Mouse (Mus musculus): ENCODE results near the gene Col18a1. TPM values are rescaled to one million over a fixed set of nuclear protein-coding genes. Genes with fewer than 3 reads are reported as not detected.
"Not testable (repeated sequence)": the region's sequence is repeated elsewhere in the genome, so short reads cannot be mapped to it uniquely, and the experiment has no call there.

Gene Col18a1
- polyA plus RNA-seq, 1 experiment from 2014 or later, result 87.8 TPM

DNA sequence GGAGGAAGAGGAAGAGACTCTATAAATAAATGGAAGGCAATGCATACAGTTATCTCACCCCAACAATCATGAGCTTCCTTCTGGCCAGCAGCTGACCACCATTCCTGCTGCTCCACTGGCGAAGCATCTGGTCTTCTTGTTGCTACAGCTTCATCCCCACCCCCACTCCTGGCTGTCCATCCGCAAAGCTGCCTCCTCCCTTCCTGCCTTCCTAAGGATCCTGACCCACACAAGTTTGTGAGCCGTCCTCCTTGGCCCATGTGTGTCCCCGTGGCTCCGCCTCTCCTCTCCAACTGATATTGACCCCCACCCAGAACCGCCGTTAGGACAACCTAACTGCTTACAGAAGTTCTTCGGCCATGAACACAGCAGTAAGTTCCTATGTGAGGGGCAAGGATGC is 16.3 kb downstream of the Col18a1 start:
- Histone ChIP-seq H3K4me1 (peaks cover 29% of the 10 kb centered on the region), H3K36me3 (no peaks in the 10 kb centered on the region), H3K9me3 (no peaks in the 10 kb centered on the region), H3K4me3 (no peak overlapping the region), H3K9ac (0 out of 2 replicates have a peak overlapping the region, but pooled peaks have one; percentile 13), H3K27me3 (no peaks in the 10 kb centered on the region), H3K27ac (no peak overlapping the region), H3K4me2 (replicated peaks) (no peak overlapping the region)
- no peak for ATAC-seq (ENCODE audit: low FRiP score, low read depth)
- 45% methylated on average over 8 of the region's 8 CpGs for WGBS

DNA sequence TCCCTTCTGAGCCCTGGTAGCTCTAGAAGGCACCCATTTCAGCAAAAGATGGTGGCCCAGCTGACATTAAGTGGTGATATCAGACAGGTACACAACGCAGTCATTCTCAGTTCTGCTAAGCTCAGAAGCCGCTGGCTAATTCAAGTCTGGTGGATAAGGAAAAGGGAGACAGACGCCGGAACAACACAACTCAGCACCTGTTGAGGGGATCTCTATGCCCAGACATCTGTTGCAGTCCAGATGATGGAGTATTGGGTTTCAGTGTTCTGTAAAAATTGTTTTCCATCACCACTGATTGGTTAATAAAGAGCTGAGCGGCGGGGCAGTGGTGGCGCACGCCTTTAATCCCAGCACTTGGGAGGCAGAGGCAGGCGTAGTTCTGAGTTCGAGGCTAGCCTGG is 18.8 kb downstream of the Col18a1 start:
- Histone ChIP-seq H3K9me3 (no peaks in the 10 kb centered on the region), H3K27ac (no peak overlapping the region), H3K36me3 (no peaks in the 10 kb centered on the region), H3K4me1 (peaks cover 29% of the 10 kb centered on the region), H3K9ac (no peak overlapping the region), H3K4me2 (replicated peaks) (no peak overlapping the region), H3K4me3 (no peak overlapping the region), H3K27me3 (no peaks in the 10 kb centered on the region)
- 82% methylated on average over 10 of the region's 10 CpGs for WGBS
- no peak for ATAC-seq (ENCODE audit: low FRiP score, low read depth)

DNA sequence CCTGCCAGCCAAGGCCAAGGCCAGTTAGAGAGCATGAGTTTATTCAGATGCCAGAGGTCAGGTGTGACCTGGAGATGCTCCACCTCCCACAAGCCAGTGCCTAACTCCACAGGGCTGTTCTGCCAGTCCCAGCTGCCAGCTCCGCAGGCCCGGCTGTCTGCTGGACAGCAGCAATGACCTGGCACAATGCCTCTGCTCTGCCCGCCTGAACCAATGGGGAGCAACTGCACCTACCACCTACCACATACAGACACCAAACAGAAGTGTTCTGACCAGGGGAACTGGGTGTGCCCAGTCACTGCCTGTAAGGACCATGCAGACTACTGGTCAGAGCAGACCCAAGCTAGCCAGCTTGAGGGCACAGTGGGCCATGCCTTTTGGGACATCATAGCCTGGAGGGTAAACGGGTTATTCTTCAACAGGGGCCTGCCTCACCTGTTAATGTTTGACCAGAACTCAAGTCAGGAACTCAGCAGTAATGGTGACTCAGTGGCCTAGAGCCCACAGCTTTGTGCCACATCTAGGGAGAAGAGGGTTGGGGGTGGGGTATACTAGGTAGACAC is 19.4 kb downstream of the Col18a1 start:
- Histone ChIP-seq H3K27ac (no peak overlapping the region), H3K4me1 (peaks cover 26% of the 10 kb centered on the region), H3K9ac (no peak overlapping the region), H3K4me2 (replicated peaks) (no peak overlapping the region), H3K4me3 (no peak overlapping the region), H3K36me3 (no peaks in the 10 kb centered on the region), H3K27me3 (no peaks in the 10 kb centered on the region), H3K9me3 (no peaks in the 10 kb centered on the region)
- 80% methylated on average over 4 of the region's 4 CpGs for WGBS
- no peak for ATAC-seq (ENCODE audit: low FRiP score, low read depth)

DNA sequence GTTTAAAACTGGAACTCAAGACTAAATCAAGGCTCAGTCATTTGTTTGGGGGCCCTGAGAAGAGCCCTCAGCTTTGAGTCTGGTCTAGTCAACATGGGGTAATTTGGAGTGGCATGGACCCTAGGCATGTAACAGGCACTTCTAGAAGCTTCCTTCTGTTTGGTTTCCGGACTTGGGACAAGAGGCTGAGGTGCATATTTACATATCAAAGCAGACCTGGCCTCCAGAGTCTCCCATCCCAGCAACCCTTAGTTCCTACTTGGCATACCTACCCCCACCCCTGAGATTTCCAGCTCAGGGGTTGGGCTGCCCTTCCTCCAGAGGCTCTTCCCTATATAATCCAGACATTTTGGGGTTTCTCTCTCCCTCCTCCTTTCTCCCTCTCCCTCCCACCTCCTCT is 20.4 kb downstream of the Col18a1 start:
- no peak for ATAC-seq (ENCODE audit: low FRiP score, low read depth)
- no peak overlapping the region for H3K4me2 ChIP-seq (replicated peaks)
- H3K9ac ChIP-seq, result no peak overlapping the region
- peaks cover 16% of the 10 kb centered on the region for H3K4me1 ChIP-seq
- no peaks in the 10 kb centered on the region for H3K27me3 ChIP-seq
- 62% methylated on average over 1 of the region's 1 CpGs for WGBS
- H3K9me3 ChIP-seq, result no peaks in the 10 kb centered on the region
- H3K4me3 ChIP-seq, result no peak overlapping the region
- no peaks in the 10 kb centered on the region for H3K36me3 ChIP-seq
- no peak overlapping the region for H3K27ac ChIP-seq

DNA sequence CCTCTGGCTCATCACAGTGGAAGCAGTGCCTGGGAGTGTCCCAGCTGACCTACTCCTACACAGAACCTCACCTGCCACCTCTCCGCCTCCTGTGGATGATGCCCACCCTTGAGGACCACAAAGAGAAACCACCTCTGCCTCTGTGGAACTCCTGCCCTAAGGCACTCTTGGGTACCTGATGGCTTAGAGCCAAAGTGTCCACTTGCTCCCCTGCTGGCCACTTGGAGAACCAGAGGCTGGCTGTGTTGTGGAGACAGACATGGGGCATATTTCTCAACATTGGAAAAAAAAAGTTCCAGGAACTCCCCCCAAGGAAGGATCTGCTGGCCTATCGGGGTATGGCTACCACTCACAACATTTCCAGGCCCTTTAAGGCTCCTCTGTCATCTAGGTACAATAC is 22.0 kb downstream of the Col18a1 start:
- 86% methylated on average over 2 of the region's 2 CpGs for WGBS
- Histone ChIP-seq H3K27ac (no peak overlapping the region), H3K9ac (no peak overlapping the region), H3K4me3 (no peak overlapping the region), H3K4me1 (0 out of 2 replicates have a peak, but pooled peaks cover 5% of the 10 kb centered on the region), H3K36me3 (no peaks in the 10 kb centered on the region), H3K4me2 (replicated peaks) (no peak overlapping the region), H3K9me3 (no peaks in the 10 kb centered on the region), H3K27me3 (no peaks in the 10 kb centered on the region)
- no peak for ATAC-seq (ENCODE audit: low FRiP score, low read depth)

DNA sequence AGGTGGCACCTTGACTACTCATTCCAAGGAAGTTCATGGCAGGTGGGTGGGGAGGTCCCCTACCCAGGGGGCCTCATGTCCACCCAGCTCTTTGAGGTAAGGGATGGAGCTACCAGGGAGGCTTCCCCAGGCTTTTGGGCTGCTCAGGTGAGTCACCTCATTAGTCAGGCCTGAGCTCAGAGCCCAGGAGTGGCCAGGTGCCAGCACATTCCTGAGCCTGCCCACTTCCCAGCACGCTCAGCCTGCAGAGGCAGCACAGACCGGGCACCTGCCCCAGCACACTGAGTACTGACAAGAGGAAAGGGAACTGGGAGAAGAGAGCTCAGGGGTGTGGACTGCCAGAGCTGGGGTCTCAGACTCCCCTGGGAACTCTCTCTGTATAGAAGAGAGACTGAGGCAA is 24.0 kb downstream of the Col18a1 start:
- Histone ChIP-seq H3K4me3 (no peak overlapping the region), H3K36me3 (no peaks in the 10 kb centered on the region), H3K4me1 (0 out of 2 replicates have a peak, but pooled peaks cover 5% of the 10 kb centered on the region), H3K4me2 (replicated peaks) (no peak overlapping the region), H3K27ac (no peak overlapping the region), H3K9ac (no peak overlapping the region), H3K9me3 (no peaks in the 10 kb centered on the region), H3K27me3 (no peaks in the 10 kb centered on the region)
- 83% methylated on average over 2 of the region's 2 CpGs for WGBS
- ATAC-seq (ENCODE audit: low FRiP score, low read depth), result no peak

DNA sequence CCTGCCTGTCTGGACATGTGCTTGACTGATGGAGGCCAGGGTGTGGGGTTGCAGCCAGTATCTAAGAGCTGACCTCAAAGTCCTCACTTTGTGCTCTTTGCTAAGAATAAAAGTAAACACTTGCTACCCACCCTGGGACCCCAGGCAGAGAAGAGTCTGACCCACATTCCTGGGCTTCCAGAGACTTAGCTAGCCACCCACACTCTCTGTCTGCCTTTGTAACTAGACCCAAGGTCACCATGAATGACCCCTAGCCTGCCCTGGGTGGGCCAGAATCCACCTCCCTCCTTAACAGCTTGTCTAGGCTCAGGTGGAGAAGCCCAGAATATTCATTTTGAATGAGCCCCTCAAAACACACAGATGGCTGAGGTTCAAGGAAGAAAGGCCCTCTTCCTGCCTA is 28.0 kb downstream of the Col18a1 start:
- Histone ChIP-seq H3K27ac (no peak overlapping the region), H3K27me3 (0 out of 2 replicates have a peak, but pooled peaks cover 2% of the 10 kb centered on the region)

DNA sequence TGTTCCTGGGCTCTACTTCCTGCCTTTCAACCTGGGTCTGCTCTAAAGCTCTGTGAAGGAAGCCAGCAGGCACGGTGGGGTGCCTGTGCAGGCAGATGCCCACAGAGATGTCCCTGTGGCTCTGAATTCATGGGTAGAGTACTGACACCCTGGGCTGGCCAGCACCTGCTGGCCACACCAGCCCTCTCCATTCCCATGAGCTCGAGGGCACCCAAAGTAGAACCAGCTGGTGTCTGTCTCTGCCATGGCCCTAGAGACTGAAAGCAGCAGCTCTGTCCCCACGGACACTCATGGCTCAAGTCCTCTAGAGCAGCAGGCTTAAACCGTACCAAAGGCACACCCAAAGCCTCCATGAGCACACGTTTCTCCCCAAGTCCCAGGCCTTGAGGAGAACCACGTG is 30.1 kb downstream of the Col18a1 start:
- 0 out of 2 replicates have a peak, but pooled peaks cover 2% of the 10 kb centered on the region for H3K27me3 ChIP-seq
- no peaks in the 10 kb centered on the region for H3K36me3 ChIP-seq
- no peaks in the 10 kb centered on the region for H3K9me3 ChIP-seq
- no peak overlapping the region for H3K27ac ChIP-seq
- 83% methylated on average over 6 of the region's 6 CpGs for WGBS
- H3K4me1 ChIP-seq, result peaks cover 33% of the 10 kb centered on the region
- H3K4me3 ChIP-seq, result no peak overlapping the region
- H3K9ac ChIP-seq, result no peak overlapping the region
- ATAC-seq (ENCODE audit: low FRiP score, low read depth), result no peak
- H3K4me2 ChIP-seq (replicated peaks), result no peak overlapping the region

More for the DNA sequence above, 28.0 kb downstream of the Col18a1 start:
- no peaks in the 10 kb centered on the region for H3K36me3 ChIP-seq
- no peaks in the 10 kb centered on the region for H3K9me3 ChIP-seq
- H3K4me3 ChIP-seq, result no peak overlapping the region
- no peak overlapping the region for H3K9ac ChIP-seq
- ATAC-seq (ENCODE audit: low FRiP score, low read depth), result no peak
- no peak overlapping the region for H3K4me2 ChIP-seq (replicated peaks)
- peaks cover 17% of the 10 kb centered on the region; the same call in 1 of the 2 replicates for H3K4me1 ChIP-seq

DNA sequence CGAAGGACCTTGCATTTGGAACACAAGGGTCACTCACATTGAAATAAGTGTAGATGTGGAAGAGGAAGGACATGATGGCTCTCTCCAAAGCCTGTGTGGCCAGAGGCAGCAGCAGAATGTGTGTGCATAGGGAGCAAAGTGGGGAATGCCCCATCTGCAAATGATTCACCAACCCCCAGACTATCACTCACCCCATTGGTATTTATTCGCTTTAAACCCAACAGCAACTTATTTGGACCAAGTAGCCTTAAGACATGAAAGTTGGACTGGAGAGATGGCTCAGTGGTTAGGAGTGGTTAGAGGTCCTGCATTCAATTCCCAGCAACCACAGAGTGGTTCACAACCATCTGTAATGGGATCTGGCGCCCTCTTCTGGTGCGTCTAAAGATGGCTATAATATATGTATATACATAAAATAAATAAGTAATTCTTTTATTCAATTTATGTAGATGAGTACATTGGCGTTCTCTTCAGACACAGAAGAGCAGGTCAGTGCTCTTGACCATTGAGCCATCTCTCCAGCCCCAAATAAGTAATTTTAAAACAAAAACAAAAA is 31.0 kb downstream of the Col18a1 start:
- no peak for ATAC-seq (ENCODE audit: low FRiP score, low read depth)
- Histone ChIP-seq H3K4me2 (replicated peaks) (no peak overlapping the region), H3K4me1 (peaks cover 40% of the 10 kb centered on the region), H3K9me3 (no peaks in the 10 kb centered on the region), H3K9ac (no peak overlapping the region), H3K36me3 (no peaks in the 10 kb centered on the region), H3K27ac (no peak overlapping the region), H3K27me3 (0 out of 2 replicates have a peak, but pooled peaks cover 2% of the 10 kb centered on the region), H3K4me3 (no peak overlapping the region)
- 88% methylated on average over 5 of the region's 5 CpGs for WGBS

DNA sequence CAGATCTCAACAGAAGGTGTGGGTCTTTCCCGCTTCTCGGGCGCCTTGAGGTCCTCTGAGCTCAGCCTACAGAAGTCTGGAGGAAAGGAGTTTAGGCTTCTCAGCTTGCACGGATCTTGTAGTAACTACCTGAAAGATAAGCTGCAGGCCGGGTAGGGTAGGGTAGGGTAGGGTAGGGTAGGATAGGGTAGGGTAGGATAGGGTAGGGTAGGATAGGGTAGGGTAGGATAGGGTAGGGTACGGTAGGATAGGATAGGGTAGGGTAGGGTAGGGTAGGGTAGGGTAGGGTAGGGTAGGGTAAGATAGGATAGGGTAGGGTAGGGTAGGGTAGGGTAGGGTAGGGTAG is 31.6 kb downstream of the Col18a1 start:
- H3K4me1 ChIP-seq, result peaks cover 46% of the 10 kb centered on the region
- not testable (repeated sequence) for H3K9ac ChIP-seq; H3K4me2 ChIP-seq (replicated peaks); H3K36me3 ChIP-seq; H3K9me3 ChIP-seq; H3K27ac ChIP-seq; H3K4me3 ChIP-seq; ATAC-seq (ENCODE audit: low FRiP score, low read depth); H3K27me3 ChIP-seq
- WGBS, result 70% methylated on average over 6 of the region's 6 CpGs

DNA sequence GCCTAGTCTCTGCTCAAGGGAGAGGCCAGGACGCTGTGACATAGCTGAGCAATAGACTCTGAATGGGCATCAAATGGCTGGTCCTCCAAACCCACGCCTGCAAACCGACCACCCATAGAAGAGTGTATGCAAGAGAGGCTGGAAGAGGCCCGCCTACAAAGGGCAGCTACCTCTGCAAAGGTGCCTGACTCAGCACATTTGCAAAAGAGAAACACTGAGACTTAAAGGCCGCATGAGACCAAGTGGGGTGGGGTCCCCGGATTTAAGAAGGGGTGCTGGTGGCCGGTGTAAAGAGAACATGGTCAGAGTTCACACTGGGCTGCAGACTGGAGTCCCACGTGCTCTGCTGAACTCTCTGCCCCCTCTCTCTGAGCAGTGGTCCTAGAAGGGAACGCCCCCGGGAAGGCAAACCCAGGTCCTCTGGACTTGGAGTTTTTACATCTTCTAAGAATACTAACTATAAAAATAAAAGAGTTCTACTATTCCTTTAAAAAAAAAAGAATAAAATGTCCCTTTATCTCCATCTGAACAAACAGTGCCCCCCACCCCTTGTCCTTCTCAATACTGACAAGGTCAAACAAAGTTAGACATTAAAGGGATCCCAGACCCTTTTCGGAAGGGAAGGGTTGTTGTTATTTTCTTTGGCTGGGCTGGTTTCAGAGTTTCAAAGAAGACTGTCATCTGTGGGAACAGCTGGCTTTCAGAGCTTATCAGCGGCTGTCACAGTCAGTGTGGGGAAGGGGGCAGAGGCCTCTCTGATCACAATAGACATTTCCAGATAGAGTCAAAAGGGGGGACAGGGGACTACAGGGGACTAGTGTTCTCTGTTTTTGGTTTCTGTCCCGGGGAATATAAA is 32.2 kb downstream of the Col18a1 start:
- Histone ChIP-seq H3K27ac (no peak overlapping the region), H3K4me1 (peaks cover 49% of the 10 kb centered on the region), H3K9ac (no peak overlapping the region), H3K27me3 (0 out of 2 replicates have a peak, but pooled peaks cover 2% of the 10 kb centered on the region), H3K4me2 (replicated peaks) (no peak overlapping the region), H3K36me3 (no peaks in the 10 kb centered on the region), H3K9me3 (no peaks in the 10 kb centered on the region), H3K4me3 (no peak overlapping the region)
- WGBS, result 62% methylated on average over 13 of the region's 13 CpGs
- ATAC-seq (ENCODE audit: low FRiP score, low read depth), result no peak

DNA sequence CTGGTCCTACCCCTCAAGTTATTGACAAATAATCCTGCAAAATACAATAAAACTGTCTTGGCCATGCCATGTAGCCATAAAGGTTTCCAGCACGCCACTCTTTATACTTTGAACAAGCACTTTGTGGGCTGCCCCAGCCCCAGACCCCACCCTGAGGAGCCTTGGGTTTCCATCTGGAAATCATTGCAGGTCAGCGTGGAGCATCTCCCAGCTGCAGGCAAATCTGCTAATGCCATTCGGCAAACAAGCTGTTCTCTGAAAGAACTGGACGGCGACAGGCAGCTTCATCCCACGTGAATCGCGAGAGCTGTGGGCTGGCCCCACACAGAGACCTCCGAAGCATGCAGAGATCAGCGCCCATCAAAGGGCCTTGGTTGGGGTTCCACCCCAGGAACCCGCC is 34.2 kb downstream of the Col18a1 start:
- peak overlapping the region; percentile 73; the same call in 1 of the 2 replicates for H3K27ac ChIP-seq
- no peak overlapping the region for H3K4me3 ChIP-seq
- H3K4me2 ChIP-seq (replicated peaks), result peak overlapping the region; percentile 21
- H3K27me3 ChIP-seq, result 0 out of 2 replicates have a peak, but pooled peaks cover 2% of the 10 kb centered on the region
- H3K36me3 ChIP-seq, result no peaks in the 10 kb centered on the region
- 13% methylated on average over 11 of the region's 11 CpGs for WGBS
- ATAC-seq (ENCODE audit: low FRiP score, low read depth), result peak; percentile 48; the same call in 1 of the 2 replicates
- H3K4me1 ChIP-seq, result peaks cover 54% of the 10 kb centered on the region
- no peaks in the 10 kb centered on the region for H3K9me3 ChIP-seq
- H3K9ac ChIP-seq, result 0 out of 2 replicates have a peak overlapping the region, but pooled peaks have one; percentile 31
